Mouse (Mus musculus): Measurements from ENCODE around the gene Sall4.

DNA sequence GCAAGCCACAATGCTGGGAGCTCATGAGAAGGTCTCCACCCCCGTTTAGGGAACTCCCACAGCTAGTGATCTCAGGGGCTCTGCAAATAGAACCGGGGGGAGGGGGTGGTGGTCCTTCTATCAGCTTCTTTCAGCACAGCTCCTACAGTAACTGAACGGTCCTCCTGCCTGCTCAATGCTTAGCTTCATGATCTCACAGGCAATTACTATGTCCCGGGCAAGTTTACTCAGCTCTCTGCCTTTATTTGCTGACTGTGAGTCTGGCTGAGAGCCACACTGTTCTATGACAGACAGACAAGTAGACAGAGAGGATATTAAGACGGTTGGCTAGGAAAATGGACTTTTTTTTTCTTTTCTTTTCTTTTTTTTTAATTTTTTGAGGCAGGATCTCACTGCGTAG lies 45.5 kb upstream of the Sall4 start:
- TF ChIP-seq POLR2A (IDR thresholded peaks at IDR 0.05; ENCODE audit: low read depth, low read length) (no peak), CTCF (IDR thresholded peaks at IDR 0.05; ENCODE audit: extremely low read depth, insufficient read depth, insufficient read length, insufficient replicate concordance) (no peak)
